Mouse (Mus musculus) kidney, postnatal 0 days (tissue): ENCODE data around the gene Myod1. TPM values are rescaled to one million over a fixed set of nuclear protein-coding genes. Genes with fewer than 3 reads are reported as not detected.
A peak's percentile ranks its signal among the peaks of the same experiment; 100 is the strongest.

ENCODE experiments used
- ATAC-seq: fragments of 200-750 bp; cut with Nextera tagmentation; replicated peaks from 2 replicates; pipeline ENCODE4 v1.8.0; 2017; ENCODE audit warnings: low read depth, moderate number of reproducible peaks, moderate TSS enrichment, moderate library complexity; ENCODE audit not compliant: low FRiP score
- DNase-seq: peaks from one replicate; pipeline ENCODE4 v3.0.0-alpha.2; 2016; ENCODE audit warnings: low spot score
- H3K27ac ChIP-seq: fragments of 300-500 bp; sonication (generic); 2 replicates; pipeline ENCODE4 v1.5.1; 2014; ENCODE audit warnings: mild to moderate bottlenecking
- H3K27me3 ChIP-seq: fragments of 300-500 bp; sonication (generic); 2 replicates; pipeline ENCODE4 v1.6.1; 2014; ENCODE audit warnings: low read length, mixed read lengths; ENCODE audit not compliant: insufficient read depth
- H3K36me3 ChIP-seq: fragments of 300-500 bp; sonication (generic); 2 replicates; pipeline ENCODE4 v1.6.1; 2014; ENCODE audit warnings: low read length, mixed read lengths; ENCODE audit not compliant: insufficient read depth
- H3K4me1 ChIP-seq: fragments of 300-500 bp; sonication (generic); replicated peaks from 2 replicates; pipeline ENCODE4 v1.6.1; 2014; ENCODE audit warnings: antibody characterized with exemption, low read length, mixed read lengths; ENCODE audit not compliant: insufficient read depth
- H3K4me2 ChIP-seq: fragments of 300-500 bp; sonication (generic); 2 replicates; pipeline ENCODE4 v1.6.1; 2014; ENCODE audit warnings: mild to moderate bottlenecking, low read length, moderate library complexity, mixed read lengths
- H3K4me3 ChIP-seq: fragments of 300-500 bp; sonication (generic); replicated peaks from 2 replicates; pipeline ENCODE4 v1.5.1; 2014; ENCODE audit warnings: low read depth, low read length
- H3K9ac ChIP-seq: fragments of 300-500 bp; sonication (generic); 2 replicates; pipeline ENCODE4 v1.6.1; 2014; ENCODE audit warnings: low read depth, low read length
- H3K9me3 ChIP-seq: fragments of 300-500 bp; sonication (generic); replicated peaks from 2 replicates; pipeline ENCODE4 v1.6.1; 2016; ENCODE audit warnings: low read length, inconsistent platforms, mixed read lengths
- CTCF ChIP-seq: IDR thresholded peaks from 2 replicates; pipeline ENCODE4 v1.5.1; 2016; ENCODE audit warnings: antibody characterized with exemption, low read depth, mild to moderate bottlenecking, moderate library complexity
- WGBS: fragments of 180-500 bp; shearing (Covaris S2); extraction: QIAGEN DNeasy Blood & Tissue Kit; methylation state at CpG from one replicate; pipeline ENCODE4 v1.1.7; 2014; 5-methylcytosine and 5-hydroxymethylcytosine counted together
- polyA plus RNA-seq: library from polyadenylated mRNA; unstranded; fragments of >200 nt; fragmentation: Nextera tagmentation; extraction: Ambion mirVana; gene quantifications from 2 replicates; pipeline ENCODE4 v1.2.1, GENCODE M21; 2015

Gene Myod1
- polyA plus RNA-seq, 1 experiment from 2014 or later = not detected

- Histone ChIP-seq H3K9ac (no peak overlapping the region), H3K4me2 (no peak overlapping the region), H3K27me3 (no peaks in the 10 kb centered on the region), H3K36me3 (no peaks in the 10 kb centered on the region), H3K4me3 (no peak overlapping the region), H3K9me3 (no peaks in the 10 kb centered on the region), H3K27ac (no peak overlapping the region), H3K4me1 (no peaks in the 10 kb centered on the region)
- DNase-seq (no peak), ATAC-seq (no peak)
- WGBS = 57% methylated on average over 1 of the region's 1 CpGs
- no peak for TF ChIP-seq CTCF
Measured at GRCm38 (mm10) chr7:46365810-46366209, 10.5 kb upstream of the Myod1 start.

- DNase-seq (no peak), ATAC-seq (no peak)
- Histone ChIP-seq H3K4me2 (no peak overlapping the region), H3K36me3 (no peaks in the 10 kb centered on the region), H3K4me3 (no peak overlapping the region), H3K27me3 (peaks cover 13% of the 10 kb centered on the region), H3K9me3 (no peaks in the 10 kb centered on the region), H3K4me1 (no peaks in the 10 kb centered on the region), H3K27ac (no peak overlapping the region), H3K9ac (no peak overlapping the region)
- 53% methylated on average over 4 of the region's 4 CpGs for WGBS
- TF ChIP-seq CTCF = no peak
Measured at GRCm38 (mm10) chr7:46371104-46371503, 5.2 kb upstream of the Myod1 start.

DNA sequence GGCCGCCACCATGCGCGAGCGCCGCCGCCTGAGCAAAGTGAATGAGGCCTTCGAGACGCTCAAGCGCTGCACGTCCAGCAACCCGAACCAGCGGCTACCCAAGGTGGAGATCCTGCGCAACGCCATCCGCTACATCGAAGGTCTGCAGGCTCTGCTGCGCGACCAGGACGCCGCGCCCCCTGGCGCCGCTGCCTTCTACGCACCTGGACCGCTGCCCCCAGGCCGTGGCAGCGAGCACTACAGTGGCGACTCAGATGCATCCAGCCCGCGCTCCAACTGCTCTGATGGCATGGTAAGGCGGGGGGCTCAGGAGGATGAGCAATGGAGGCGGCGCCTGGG, 703 bp downstream of the Myod1 start:
- DNase-seq (peak; percentile 42), ATAC-seq (no peak)
- Histone ChIP-seq H3K27me3 (peaks cover 47% of the 10 kb centered on the region), H3K4me3 (no peak overlapping the region), H3K36me3 (no peaks in the 10 kb centered on the region), H3K9me3 (no peaks in the 10 kb centered on the region), H3K9ac (no peak overlapping the region), H3K27ac (no peak overlapping the region), H3K4me2 (no peak overlapping the region), H3K4me1 (no peaks in the 10 kb centered on the region)
- TF ChIP-seq CTCF = peak; percentile 59
- WGBS = 1% methylated on average over 33 of the region's 33 CpGs

DNA sequence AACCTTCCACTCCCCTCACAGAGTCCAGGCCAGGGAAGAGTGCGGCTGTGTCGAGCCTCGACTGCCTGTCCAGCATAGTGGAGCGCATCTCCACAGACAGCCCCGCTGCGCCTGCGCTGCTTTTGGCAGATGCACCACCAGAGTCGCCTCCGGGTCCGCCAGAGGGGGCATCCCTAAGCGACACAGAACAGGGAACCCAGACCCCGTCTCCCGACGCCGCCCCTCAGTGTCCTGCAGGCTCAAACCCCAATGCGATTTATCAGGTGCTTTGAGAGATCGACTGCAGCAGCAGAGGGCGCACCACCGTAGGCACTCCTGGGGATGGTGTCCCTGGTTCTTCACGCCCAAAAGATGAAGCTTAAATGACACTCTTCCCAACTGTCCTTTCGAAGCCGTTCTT, 1.8 kb downstream of the Myod1 start:
- H3K4me3 ChIP-seq = no peak overlapping the region

GRCm38 (mm10) chr7:46378983-46379382, 2.7 kb downstream of the Myod1 start:
- no peak overlapping the region for H3K27ac ChIP-seq
- no peak overlapping the region for H3K9ac ChIP-seq
- ATAC-seq (no peak), DNase-seq (peak; percentile 83)
- no peaks in the 10 kb centered on the region for H3K36me3 ChIP-seq
- H3K4me2 ChIP-seq = no peak overlapping the region
- H3K4me3 ChIP-seq = no peak overlapping the region
- 8% methylated on average over 16 of the region's 16 CpGs for WGBS
- H3K9me3 ChIP-seq = no peaks in the 10 kb centered on the region
- peak; percentile 70 for TF ChIP-seq CTCF
- peaks cover 47% of the 10 kb centered on the region for H3K27me3 ChIP-seq
- H3K4me1 ChIP-seq = no peaks in the 10 kb centered on the region

More for the DNA sequence above, 1.8 kb downstream of the Myod1 start:
- Histone ChIP-seq H3K4me2 (no peak overlapping the region), H3K27me3 (peaks cover 47% of the 10 kb centered on the region), H3K36me3 (no peaks in the 10 kb centered on the region), H3K9me3 (no peaks in the 10 kb centered on the region), H3K9ac (no peak overlapping the region), H3K4me1 (no peaks in the 10 kb centered on the region), H3K27ac (no peak overlapping the region)
- ATAC-seq = no peak
- peak; percentile 18 for DNase-seq
- WGBS = 2% methylated on average over 22 of the region's 22 CpGs
- peak; percentile 43; the same call in 1 of the 2 replicates for TF ChIP-seq CTCF

DNA sequence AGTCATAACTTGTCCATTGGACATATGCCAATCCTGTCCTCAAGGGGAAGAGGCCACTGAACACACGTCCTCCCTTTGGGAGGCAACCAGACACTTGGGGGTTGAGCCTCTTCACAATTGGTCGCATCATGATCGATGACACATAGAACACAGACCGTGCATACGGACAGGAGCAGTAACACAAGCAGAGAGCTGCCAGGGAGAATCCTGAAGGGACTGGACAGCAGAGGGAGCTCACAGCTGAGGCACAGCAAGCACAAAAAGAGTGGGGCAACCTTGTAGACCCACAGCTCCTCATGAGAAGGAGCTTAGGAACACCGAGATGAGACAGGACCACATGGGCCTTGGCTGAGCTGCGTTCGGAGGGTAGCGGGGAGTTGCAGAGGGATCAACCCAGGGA, 4.4 kb downstream of the Myod1 start:
- Histone ChIP-seq H3K27me3 (peaks cover 39% of the 10 kb centered on the region), H3K27ac (no peak overlapping the region), H3K36me3 (no peaks in the 10 kb centered on the region), H3K9ac (no peak overlapping the region), H3K4me1 (no peaks in the 10 kb centered on the region), H3K4me3 (no peak overlapping the region), H3K4me2 (no peak overlapping the region), H3K9me3 (no peaks in the 10 kb centered on the region)
- no peak for DNase-seq
- peak; percentile 34; the same call in 1 of the 2 replicates for TF ChIP-seq CTCF
- no peak for ATAC-seq
- WGBS = 58% methylated on average over 9 of the region's 9 CpGs

DNA sequence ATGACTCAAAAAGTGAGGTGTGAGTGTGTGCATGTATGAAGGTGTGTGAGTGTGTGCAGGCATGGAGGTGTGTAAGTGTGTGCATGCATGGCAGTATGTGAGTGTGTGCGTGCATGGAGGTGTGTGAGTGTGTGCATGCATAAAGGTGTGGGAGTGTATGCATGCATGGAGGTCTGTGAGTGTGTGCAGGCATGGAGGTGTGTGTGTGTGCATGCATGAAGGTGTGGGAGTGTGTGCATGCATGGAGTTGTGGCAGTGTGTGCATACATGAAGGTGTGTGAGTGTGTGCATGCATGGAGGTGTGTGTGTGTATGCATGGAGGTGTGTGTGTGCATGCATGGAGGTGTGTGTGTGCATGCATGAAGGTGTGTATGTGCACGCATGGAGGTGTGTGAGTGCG, 11.2 kb downstream of the Myod1 start:
- Histone ChIP-seq H3K9ac (no peak overlapping the region), H3K9me3 (no peaks in the 10 kb centered on the region), H3K27me3 (peaks cover 3% of the 10 kb centered on the region; the same call in 1 of the 2 replicates), H3K4me1 (no peaks in the 10 kb centered on the region), H3K27ac (no peak overlapping the region), H3K4me2 (no peak overlapping the region), H3K4me3 (no peak overlapping the region), H3K36me3 (no peaks in the 10 kb centered on the region)
- TF ChIP-seq CTCF = no peak
- no peak for ATAC-seq
- DNase-seq = no peak
- WGBS = 81% methylated on average over 3 of the region's 3 CpGs
